Mouse (Mus musculus): ENCODE results near the gene Cdh15. TPM values are rescaled to one million over a fixed set of nuclear protein-coding genes. Genes with fewer than 3 reads are reported as not detected.

Gene Cdh15
- polyA plus RNA-seq, 1 experiment from 2014 or later, result 1.5 TPM

- ATAC-seq (ENCODE audit: low FRiP score, low TSS enrichment) (no peak), DNase-seq (no peak)
- Histone ChIP-seq H3K27me3 (ENCODE audit: control insufficient read depth, insufficient read depth, low read length) (no peaks in the 10 kb centered on the region), H3K9ac (replicated peaks; ENCODE audit: low read length) (no peak overlapping the region), H3K4me3 (replicated peaks; ENCODE audit: low read depth, low read length) (no peak overlapping the region), H3K27ac (replicated peaks; ENCODE audit: low read depth, low read length) (no peak overlapping the region), H3K36me3 (ENCODE audit: control insufficient read depth, insufficient read depth, low read length) (peaks cover 70% of the 10 kb centered on the region), H3K4me1 (ENCODE audit: control insufficient read depth, insufficient read depth, low read length) (no peaks in the 10 kb centered on the region), H3K9me3 (ENCODE audit: control insufficient read depth, low read length) (no peaks in the 10 kb centered on the region), H3K4me2 (ENCODE audit: low read length) (no peak overlapping the region)
- 92% methylated on average over 10 of the region's 10 CpGs for WGBS
These were observed 35.9 kb downstream of the Cdh15 start for GRCm38 (mm10) chr8:122883671-122884070.

- no peaks in the 10 kb centered on the region for H3K27me3 ChIP-seq (ENCODE audit: control insufficient read depth, insufficient read depth, low read length)
- H3K4me1 ChIP-seq (ENCODE audit: control insufficient read depth, insufficient read depth, low read length), result no peaks in the 10 kb centered on the region
- H3K9ac ChIP-seq (replicated peaks; ENCODE audit: low read length), result no peak overlapping the region
- DNase-seq (no peak), ATAC-seq (ENCODE audit: low FRiP score, low TSS enrichment) (no peak)
- H3K9me3 ChIP-seq (ENCODE audit: control insufficient read depth, low read length), result no peaks in the 10 kb centered on the region
- no peak overlapping the region for H3K27ac ChIP-seq (replicated peaks; ENCODE audit: low read depth, low read length)
- peaks cover 96% of the 10 kb centered on the region for H3K36me3 ChIP-seq (ENCODE audit: control insufficient read depth, insufficient read depth, low read length)
- no peak overlapping the region for H3K4me3 ChIP-seq (replicated peaks; ENCODE audit: low read depth, low read length)
- H3K4me2 ChIP-seq (ENCODE audit: low read length), result no peak overlapping the region
- 89% methylated on average over 12 of the region's 12 CpGs for WGBS
These were observed 43.7 kb downstream of the Cdh15 start for GRCm38 (mm10) chr8:122891440-122891839.

GRCm38 (mm10) chr8:122893451-122893850, 45.7 kb downstream of the Cdh15 start:
- Histone ChIP-seq H3K9ac (replicated peaks; ENCODE audit: low read length) (no peak overlapping the region), H3K4me3 (replicated peaks; ENCODE audit: low read depth, low read length) (no peak overlapping the region), H3K36me3 (ENCODE audit: control insufficient read depth, insufficient read depth, low read length) (peaks cover 96% of the 10 kb centered on the region), H3K27me3 (ENCODE audit: control insufficient read depth, insufficient read depth, low read length) (no peaks in the 10 kb centered on the region), H3K4me2 (ENCODE audit: low read length) (no peak overlapping the region), H3K27ac (replicated peaks; ENCODE audit: low read depth, low read length) (no peak overlapping the region), H3K4me1 (ENCODE audit: control insufficient read depth, insufficient read depth, low read length) (no peaks in the 10 kb centered on the region), H3K9me3 (ENCODE audit: control insufficient read depth, low read length) (no peaks in the 10 kb centered on the region)
- WGBS, result 93% methylated on average over 12 of the region's 12 CpGs
- ATAC-seq (ENCODE audit: low FRiP score, low TSS enrichment), result no peak
- DNase-seq, result no peak

- DNase-seq, result no peak
- WGBS, result 90% methylated on average over 11 of the region's 11 CpGs
These were observed 48.6 kb downstream of the Cdh15 start for GRCm38 (mm10) chr8:122896317-122896716.

GRCm38 (mm10) chr8:122897200-122897599, 49.4 kb downstream of the Cdh15 start:
- DNase-seq (no peak), ATAC-seq (ENCODE audit: low FRiP score, low TSS enrichment) (no peak)
- H3K36me3 ChIP-seq (ENCODE audit: control insufficient read depth, insufficient read depth, low read length), result peaks cover 75% of the 10 kb centered on the region
- no peak overlapping the region for H3K9ac ChIP-seq (replicated peaks; ENCODE audit: low read length)
- no peaks in the 10 kb centered on the region for H3K27me3 ChIP-seq (ENCODE audit: control insufficient read depth, insufficient read depth, low read length)
- no peaks in the 10 kb centered on the region for H3K9me3 ChIP-seq (ENCODE audit: control insufficient read depth, low read length)
- no peak overlapping the region for H3K4me3 ChIP-seq (replicated peaks; ENCODE audit: low read depth, low read length)
- WGBS, result 96% methylated on average over 8 of the region's 8 CpGs
- no peak overlapping the region for H3K4me2 ChIP-seq (ENCODE audit: low read length)
- no peak overlapping the region for H3K27ac ChIP-seq (replicated peaks; ENCODE audit: low read depth, low read length)
- no peaks in the 10 kb centered on the region for H3K4me1 ChIP-seq (ENCODE audit: control insufficient read depth, insufficient read depth, low read length)

More at GRCm38 (mm10) chr8:122896317-122896716, 48.6 kb downstream of the Cdh15 start:
- 0 out of 2 replicates have a peak overlapping the region, but pooled peaks have one; percentile 3 for H3K9ac ChIP-seq (replicated peaks; ENCODE audit: low read length)
- no peaks in the 10 kb centered on the region for H3K9me3 ChIP-seq (ENCODE audit: control insufficient read depth, low read length)
- no peaks in the 10 kb centered on the region for H3K4me1 ChIP-seq (ENCODE audit: control insufficient read depth, insufficient read depth, low read length)
- no peaks in the 10 kb centered on the region for H3K27me3 ChIP-seq (ENCODE audit: control insufficient read depth, insufficient read depth, low read length)
- H3K4me3 ChIP-seq (replicated peaks; ENCODE audit: low read depth, low read length), result no peak overlapping the region
- H3K27ac ChIP-seq (replicated peaks; ENCODE audit: low read depth, low read length), result no peak overlapping the region
- no peak overlapping the region for H3K4me2 ChIP-seq (ENCODE audit: low read length)
- H3K36me3 ChIP-seq (ENCODE audit: control insufficient read depth, insufficient read depth, low read length), result peaks cover 84% of the 10 kb centered on the region
- no peak for ATAC-seq (ENCODE audit: low FRiP score, low TSS enrichment)

- no peak overlapping the region for H3K27ac ChIP-seq (replicated peaks; ENCODE audit: low read depth, low read length)
- ATAC-seq (ENCODE audit: low FRiP score, low TSS enrichment), result no peak
- DNase-seq, result no peak
- H3K36me3 ChIP-seq (ENCODE audit: control insufficient read depth, insufficient read depth, low read length), result peaks cover 67% of the 10 kb centered on the region
- no peaks in the 10 kb centered on the region for H3K9me3 ChIP-seq (ENCODE audit: control insufficient read depth, low read length)
- H3K27me3 ChIP-seq (ENCODE audit: control insufficient read depth, insufficient read depth, low read length), result no peaks in the 10 kb centered on the region
- WGBS, result 88% methylated on average over 4 of the region's 4 CpGs
- H3K4me3 ChIP-seq (replicated peaks; ENCODE audit: low read depth, low read length), result no peak overlapping the region
- H3K4me2 ChIP-seq (ENCODE audit: low read length), result no peak overlapping the region
- no peaks in the 10 kb centered on the region for H3K4me1 ChIP-seq (ENCODE audit: control insufficient read depth, insufficient read depth, low read length)
- H3K9ac ChIP-seq (replicated peaks; ENCODE audit: low read length), result no peak overlapping the region
These were observed 50.3 kb downstream of the Cdh15 start for GRCm38 (mm10) chr8:122898018-122898417.

- Histone ChIP-seq H3K4me3 (replicated peaks; ENCODE audit: low read depth, low read length) (no peak overlapping the region), H3K27ac (replicated peaks; ENCODE audit: low read depth, low read length) (no peak overlapping the region), H3K36me3 (ENCODE audit: control insufficient read depth, insufficient read depth, low read length) (peaks cover 62% of the 10 kb centered on the region), H3K9ac (replicated peaks; ENCODE audit: low read length) (no peak overlapping the region), H3K9me3 (ENCODE audit: control insufficient read depth, low read length) (no peaks in the 10 kb centered on the region), H3K4me1 (ENCODE audit: control insufficient read depth, insufficient read depth, low read length) (no peaks in the 10 kb centered on the region), H3K27me3 (ENCODE audit: control insufficient read depth, insufficient read depth, low read length) (no peaks in the 10 kb centered on the region), H3K4me2 (ENCODE audit: low read length) (no peak overlapping the region)
- DNase-seq, result no peak
- ATAC-seq (ENCODE audit: low FRiP score, low TSS enrichment), result no peak
- WGBS, result 97% methylated on average over 12 of the region's 12 CpGs
These were observed 50.7 kb downstream of the Cdh15 start for GRCm38 (mm10) chr8:122898473-122898872.

- ATAC-seq (ENCODE audit: low FRiP score, low TSS enrichment) (no peak), DNase-seq (no peak)
- H3K27me3 ChIP-seq (ENCODE audit: control insufficient read depth, insufficient read depth, low read length), result no peaks in the 10 kb centered on the region
- no peak overlapping the region for H3K4me2 ChIP-seq (ENCODE audit: low read length)
- no peaks in the 10 kb centered on the region for H3K9me3 ChIP-seq (ENCODE audit: control insufficient read depth, low read length)
- WGBS, result 74% methylated on average over 5 of the region's 5 CpGs
- no peak overlapping the region for H3K27ac ChIP-seq (replicated peaks; ENCODE audit: low read depth, low read length)
- H3K4me1 ChIP-seq (ENCODE audit: control insufficient read depth, insufficient read depth, low read length), result no peaks in the 10 kb centered on the region
- H3K36me3 ChIP-seq (ENCODE audit: control insufficient read depth, insufficient read depth, low read length), result peaks cover 58% of the 10 kb centered on the region
- no peak overlapping the region for H3K4me3 ChIP-seq (replicated peaks; ENCODE audit: low read depth, low read length)
- H3K9ac ChIP-seq (replicated peaks; ENCODE audit: low read length), result no peak overlapping the region
These were observed 51.3 kb downstream of the Cdh15 start for GRCm38 (mm10) chr8:122899085-122899484.

- whole genome bisulfite sequencing, result 93% methylated on average over 7 of the region's 7 CpGs
- Histone ChIP-seq H3K27ac (replicated peaks; ENCODE audit: low read depth, low read length) (no peak overlapping the region), H3K4me1 (ENCODE audit: control insufficient read depth, insufficient read depth, low read length) (no peaks in the 10 kb centered on the region), H3K9ac (replicated peaks; ENCODE audit: low read length) (no peak overlapping the region), H3K36me3 (ENCODE audit: control insufficient read depth, insufficient read depth, low read length) (peaks cover 35% of the 10 kb centered on the region), H3K4me3 (replicated peaks; ENCODE audit: low read depth, low read length) (no peak overlapping the region), H3K9me3 (ENCODE audit: control insufficient read depth, low read length) (no peaks in the 10 kb centered on the region), H3K27me3 (ENCODE audit: control insufficient read depth, insufficient read depth, low read length) (no peaks in the 10 kb centered on the region), H3K4me2 (ENCODE audit: low read length) (no peak overlapping the region)
- ATAC-seq (ENCODE audit: low FRiP score, low TSS enrichment) (no peak), DNase-seq (no peak)
These were observed 53.7 kb downstream of the Cdh15 start for GRCm38 (mm10) chr8:122901476-122901875.
